Mouse (Mus musculus) activated CD4-positive, CD25-positive, alpha-beta regulatory T cell, adult 9 weeks (primary cell): ENCODE data around the gene Tnfrsf9. TPM values are rescaled to one million over a fixed set of nuclear protein-coding genes. Genes with fewer than 3 reads are reported as not detected.

Source experiments
- polyA plus RNA-seq: library from polyadenylated mRNA; unstranded; fragments of 100-300 nt; shearing (Covaris generic); gene quantifications from one replicate; pipeline ENCODE4 v1.2.1, GENCODE M21; 2017

Gene Tnfrsf9
- polyA plus RNA-seq = 334 TPM

GRCm38 (mm10) chr4:150914290-150914733 is at the start of gene Tnfrsf9, which contains the start of gene Park7:
Gene Tnfrsf9 (plus strand): TSS chr4:150914562.
Gene Park7 (minus strand): TSS chr4:150914437.

Other genes with a start within 250 kb of the Tnfrsf9 start
- gene Errfi1, start 60.6 kb upstream of the Tnfrsf9 start, polyA plus RNA-seq = 2.5 TPM
- gene Park7, start 125 bp upstream of the Tnfrsf9 start, polyA plus RNA-seq = 359 TPM
- gene Uts2, start 82.5 kb downstream of the Tnfrsf9 start, polyA plus RNA-seq = not detected
- gene Per3, start 130.1 kb downstream of the Tnfrsf9 start, polyA plus RNA-seq = 0.88 TPM
- gene Vamp3, start 143.4 kb downstream of the Tnfrsf9 start, polyA plus RNA-seq = 62.2 TPM
- gene Gm13090, start 175.0 kb downstream of the Tnfrsf9 start, polyA plus RNA-seq = not detected